Mouse (Mus musculus) bone marrow, adult 2 months (tissue): ENCODE measurements around the gene Fgfr1op. TPM values are rescaled to one million over a fixed set of nuclear protein-coding genes. Genes with fewer than 3 reads are reported as not detected.
"Not testable (repeated sequence)": the region's sequence is repeated elsewhere in the genome, so short reads cannot be mapped to it uniquely, and the experiment has no call there.

Experiments
- H3K27ac ChIP-seq: fragments of 200-500 bp; 2 replicates; pipeline ENCODE4 v1.5.1; 2012; ENCODE audit warnings: low read depth, mild to moderate bottlenecking, control low read depth, inconsistent platforms, low read length; ENCODE audit not compliant: control insufficient read depth, poor library complexity, insufficient read depth
- H3K4me1 ChIP-seq: fragments of 200-500 bp; 2 replicates; pipeline ENCODE4 v1.6.1; 2011; ENCODE audit warnings: low read length; ENCODE audit not compliant: control insufficient read depth, insufficient read depth
- H3K4me3 ChIP-seq: fragments of 200-500 bp; replicated peaks from 2 replicates; pipeline ENCODE3; 2011; ENCODE audit warnings: mild to moderate bottlenecking, low read depth, low read length, control low read depth; ENCODE audit not compliant: control insufficient read depth
- CTCF ChIP-seq: fragments of 200-500 bp; IDR thresholded peaks from 2 replicates; pipeline ENCODE4 v1.5.1; 2011; ENCODE audit warnings: low read length, control low read depth; ENCODE audit not compliant: control insufficient read depth, insufficient read depth
- POLR2A ChIP-seq: fragments of 200-500 bp; IDR thresholded peaks from 2 replicates; pipeline ENCODE4 v1.6.1; 2011; ENCODE audit warnings: low read depth, mild to moderate bottlenecking, control low read depth, low read length, borderline replicate concordance; ENCODE audit not compliant: control insufficient read depth
- WGBS: fragments of 180-500 bp; shearing (Covaris S2); methylation state at CpG from one replicate; pipeline ENCODE4 v1.1.7; 2018; 5-methylcytosine and 5-hydroxymethylcytosine counted together
- polyA plus RNA-seq: library from polyadenylated mRNA; stranded (reverse); fragments of >200 nt; gene quantifications from 2 replicates; pipeline ENCODE4 v1.2.4, GENCODE M21; 2011; ENCODE audit warnings: low replicate concordance; ENCODE audit not compliant: missing spikeins, insufficient read depth, insufficient read length

Fgfr1op gene
- polyA plus RNA-seq, 1 experiment = 23.3 TPM

GRCm38 (mm10) chr17:8199936-8200330 lies 34.6 kb downstream of the Fgfr1op start:
- TF ChIP-seq CTCF (no peak), POLR2A (no peak)
- H3K4me3 ChIP-seq = no peak overlapping the region
- peaks cover 5% of the 10 kb centered on the region; the same call in 1 of the 2 replicates for H3K4me1 ChIP-seq
- H3K27ac ChIP-seq = no peak overlapping the region; the same call in 1 of the 2 replicates
- WGBS = 88% methylated on average over 1 of the region's 1 CpGs

- TF ChIP-seq CTCF (no peak), POLR2A (no peak)
- 52% methylated on average over 1 of the region's 1 CpGs for WGBS
- no peak overlapping the region for H3K27ac ChIP-seq
- no peak overlapping the region for H3K4me3 ChIP-seq
- H3K4me1 ChIP-seq = peaks cover 3% of the 10 kb centered on the region; the same call in 1 of the 2 replicates
Measured at GRCm38 (mm10) chr17:8203487-8203886, 38.2 kb downstream of the Fgfr1op start.

- H3K27ac ChIP-seq = 0 out of 2 replicates have a peak overlapping the region, but pooled peaks have one; percentile 10
- WGBS = 71% methylated on average over 1 of the region's 1 CpGs
- not testable (repeated sequence) for H3K4me1 ChIP-seq, H3K4me3 ChIP-seq
Measured at GRCm38 (mm10) chr17:8205221-8205631, 39.9 kb downstream of the Fgfr1op start.

- WGBS = 68% methylated on average over 5 of the region's 5 CpGs
- Histone ChIP-seq H3K4me1 (peaks cover 9% of the 10 kb centered on the region; the same call in 1 of the 2 replicates), H3K27ac (no peak overlapping the region), H3K4me3 (no peak overlapping the region)
- TF ChIP-seq POLR2A (no peak), CTCF (no peak)
Measured at GRCm38 (mm10) chr17:8206691-8207090, 41.4 kb downstream of the Fgfr1op start.

- WGBS = 84% methylated on average over 2 of the region's 2 CpGs
- TF ChIP-seq POLR2A (no peak), CTCF (no peak)
Measured at GRCm38 (mm10) chr17:8209696-8210095, 44.4 kb downstream of the Fgfr1op start.

GRCm38 (mm10) chr17:8210170-8210569 lies 44.9 kb downstream of the Fgfr1op start:
- no peak for TF ChIP-seq CTCF
- TF ChIP-seq POLR2A = no peak
- Histone ChIP-seq H3K4me3 (no peak overlapping the region), H3K4me1 (peaks cover 11% of the 10 kb centered on the region), H3K27ac (no peak overlapping the region)
- WGBS = 46% methylated on average over 3 of the region's 3 CpGs

More at GRCm38 (mm10) chr17:8209696-8210095, 44.4 kb downstream of the Fgfr1op start:
- Histone ChIP-seq H3K4me3 (no peak overlapping the region), H3K27ac (no peak overlapping the region), H3K4me1 (peaks cover 11% of the 10 kb centered on the region)

- Histone ChIP-seq H3K4me1 (peaks cover 15% of the 10 kb centered on the region), H3K27ac (peak overlapping the region; percentile 56), H3K4me3 (no peak overlapping the region)
- TF ChIP-seq CTCF = no peak
- TF ChIP-seq POLR2A = no peak
- 19% methylated on average over 10 of the region's 10 CpGs for WGBS
Measured at GRCm38 (mm10) chr17:8210675-8211074, 45.4 kb downstream of the Fgfr1op start.

GRCm38 (mm10) chr17:8211399-8211798 lies 46.1 kb downstream of the Fgfr1op start:
- Histone ChIP-seq H3K4me3 (no peak overlapping the region), H3K4me1 (peaks cover 15% of the 10 kb centered on the region), H3K27ac (peak overlapping the region; percentile 15; the same call in 1 of the 2 replicates)
- TF ChIP-seq POLR2A = no peak
- TF ChIP-seq CTCF = no peak
- 68% methylated on average over 6 of the region's 6 CpGs for WGBS

- Histone ChIP-seq H3K4me3 (no peak overlapping the region), H3K4me1 (peaks cover 15% of the 10 kb centered on the region), H3K27ac (peak overlapping the region; percentile 67; the same call in 1 of the 2 replicates)
- WGBS = 7% methylated on average over 1 of the region's 1 CpGs
- TF ChIP-seq CTCF (no peak), POLR2A (no peak)
Measured at GRCm38 (mm10) chr17:8214369-8214768, 49.1 kb downstream of the Fgfr1op start.
